Mouse (Mus musculus): ENCODE measurements around the gene Shisa9.

GRCm38 (mm10) chr16:12265828-12266227 lies 281.9 kb downstream of the Shisa9 start:
- no peak for TF ChIP-seq CTCF (conservative IDR thresholded peaks at IDR 0.05 in 1 of 2, IDR thresholded peaks at IDR 0.05 in 1 of 2; ENCODE audit: low read depth in 2 of 2, low read length in 2 of 2)
- no peak for TF ChIP-seq JUND (conservative IDR thresholded peaks at IDR 0.05; ENCODE audit: low read depth, low read length)
- TF ChIP-seq TCF12 (IDR thresholded peaks at IDR 0.05; ENCODE audit: low read depth, low read length): no peak
- TF ChIP-seq MAZ (IDR thresholded peaks at IDR 0.05; ENCODE audit: low read depth, low read length): no peak
- no peak for TF ChIP-seq POLR2A (IDR thresholded peaks at IDR 0.05; ENCODE audit: low read depth, low read length)
- no peak for TF ChIP-seq KAT2A (IDR thresholded peaks at IDR 0.05; ENCODE audit: insufficient replicate concordance, low read length)
- TF ChIP-seq CHD1 (IDR thresholded peaks at IDR 0.05; ENCODE audit: low read depth, low read length): no peak
- TF ChIP-seq USF1 (IDR thresholded peaks at IDR 0.05; ENCODE audit: low read depth, low read length): no peak
- TF ChIP-seq ETS1 (conservative IDR thresholded peaks at IDR 0.05; ENCODE audit: low read depth, low read length): no peak
- no peak for TF ChIP-seq GABPA (IDR thresholded peaks at IDR 0.05; ENCODE audit: insufficient replicate concordance, low read depth, low read length)
- no peak for TF ChIP-seq SMC3 (IDR thresholded peaks at IDR 0.05; ENCODE audit: low read depth, low read length)
- no peak for TF ChIP-seq ZNF384 (IDR thresholded peaks at IDR 0.05; ENCODE audit: low read depth, low read length)
- no peak for TF ChIP-seq MYC (IDR thresholded peaks at IDR 0.05; ENCODE audit: low read depth, low read length)
